ENCODE assay signal across 8 mouse cellular contexts in genomic region chr4:82447061-82447671, GRCm38 (mm10).
DNase-seq lines count a peak whose midpoint lies in the region; ATAC-seq and TF ChIP-seq lines count a peak whose summit lies in the region.

No protein-coding gene starts in this region.

- TF ChIP-seq POLR2A in ES-Bruce4 (IDR thresholded peaks at IDR 0.05; ENCODE audit: insufficient read depth, low read length), result no peak

- 3% methylated on average over 8 of the region's 8 CpGs for WGBS in lung, postnatal 0 days
- WGBS in stomach, embryonic 14.5 days, result 16% methylated on average over 8 of the region's 8 CpGs

- H3K4me3 ChIP-seq in ES-Bruce4 (ENCODE audit: low read depth, low read length), result no peak overlapping the region
- H3K4me3 ChIP-seq in layer of hippocampus, adult 2 months, result no peak overlapping the region
- no peak overlapping the region for H3K4me3 ChIP-seq in lung, postnatal 0 days (ENCODE audit: low read depth, low read length)
- H3K4me3 ChIP-seq in stomach, embryonic 14.5 days (ENCODE audit: low read depth, low read length), result no peak overlapping the region

- peak; percentile 24; the same call in 1 of the 2 replicates for ATAC-seq in frontal cortex, adult (ENCODE audit: low TSS enrichment)
- ATAC-seq in lung, postnatal 0 days, result peak; percentile 93
- ATAC-seq in stomach, embryonic 14.5 days (ENCODE audit: insufficient number of reproducible peaks, insufficient read depth, low FRiP score, low read depth), result peak; percentile 94
- ATAC-seq in megakaryocyte-erythroid progenitor cell, adult 5-6 weeks (replicated peaks; ENCODE audit: low FRiP score, low TSS enrichment, poor library complexity, severe bottlenecking), result no peak

- peak overlapping the region; percentile 27; the same call in 1 of the 2 replicates for H3K4me2 ChIP-seq in lung, postnatal 0 days (replicated peaks; ENCODE audit: low read depth, low read length)
- no peak overlapping the region for H3K4me2 ChIP-seq in stomach, embryonic 14.5 days (replicated peaks; ENCODE audit: low read depth, low read length)

- no peaks in the 10 kb centered on the region for H3K36me3 ChIP-seq in ES-Bruce4 (ENCODE audit: control insufficient read depth, insufficient read depth, low read length, poor library complexity, severe bottlenecking)
- no peaks in the 10 kb centered on the region for H3K36me3 ChIP-seq in lung, postnatal 0 days (ENCODE audit: insufficient read depth, low read length)
- no peaks in the 10 kb centered on the region for H3K36me3 ChIP-seq in stomach, embryonic 14.5 days (ENCODE audit: control insufficient read depth, insufficient read depth, low read length)

- no peak overlapping the region for H3K9ac ChIP-seq in ES-Bruce4 (ENCODE audit: low read depth, poor library complexity, severe bottlenecking)
- no peak overlapping the region for H3K9ac ChIP-seq in lung, postnatal 0 days (replicated peaks; ENCODE audit: low read depth)
- no peak overlapping the region for H3K9ac ChIP-seq in stomach, embryonic 14.5 days (replicated peaks; ENCODE audit: low read depth, low read length)

- TF ChIP-seq EP300 in ES-Bruce4 (IDR thresholded peaks at IDR 0.05; ENCODE audit: insufficient read depth, low read depth, low read length), result 0 out of 2 replicates have a peak, but pooled peaks have one; percentile 38
- peak; percentile 92 for TF ChIP-seq EP300 in lung, postnatal 0 days (IDR thresholded peaks at IDR 0.05)

- no peaks in the 10 kb centered on the region for H3K4me1 ChIP-seq in ES-Bruce4 (ENCODE audit: control insufficient read depth, insufficient read depth, low read length)
- peaks cover 30% of the 10 kb centered on the region for H3K4me1 ChIP-seq in lung, postnatal 0 days (ENCODE audit: insufficient read depth, low read depth, low read length)
- peaks cover 49% of the 10 kb centered on the region for H3K4me1 ChIP-seq in stomach, embryonic 14.5 days (ENCODE audit: control insufficient read depth, insufficient read depth, low read length)

- intact Hi-C loops in heart, postnatal 25 days (cut with DNase I), result loop anchor here (2.0 to 5.0 kb wide), 2 partner anchors 58 to 140 kb away; no protein-coding TSS in a partner anchor

- H3K27me3 ChIP-seq in ES-Bruce4 (ENCODE audit: control insufficient read depth, insufficient read depth, low read length, poor library complexity, severe bottlenecking), result no peaks in the 10 kb centered on the region
- H3K27me3 ChIP-seq in lung, postnatal 0 days (replicated peaks; ENCODE audit: insufficient read depth, low read length), result no peaks in the 10 kb centered on the region
- no peaks in the 10 kb centered on the region for H3K27me3 ChIP-seq in stomach, embryonic 14.5 days (ENCODE audit: control insufficient read depth, insufficient read depth, low read length)

- peak; percentile 50 for DNase-seq in brain, embryonic 18.5 days (ENCODE audit: low read depth, low spot score)
- DNase-seq in heart, postnatal 25 days (ENCODE audit: low spot score), result peak; percentile 88
- DNase-seq in layer of hippocampus, adult 2 months (ENCODE audit: low spot score in 2 of 2), result peak; percentile 71 to 78
- DNase-seq in lung, postnatal 0 days (ENCODE audit: low spot score), result peak; percentile 94

- H3K27ac ChIP-seq in ES-Bruce4 (ENCODE audit: insufficient read depth, low read length), result peak overlapping the region; percentile 11; the same call in 1 of the 2 replicates
- peak overlapping the region; percentile 63; the same call in 1 of the 2 replicates for H3K27ac ChIP-seq in layer of hippocampus, adult 2 months
- H3K27ac ChIP-seq in lung, postnatal 0 days (ENCODE audit: low read length), result peak overlapping the region; percentile 73
- peak overlapping the region; percentile 82; the same call in 1 of the 2 replicates for H3K27ac ChIP-seq in stomach, embryonic 14.5 days (ENCODE audit: low read length)

- no peak for TF ChIP-seq CTCF in ES-Bruce4 (IDR thresholded peaks at IDR 0.05; ENCODE audit: low read depth, low read length)
- TF ChIP-seq CTCF in layer of hippocampus, adult 2 months (conservative IDR thresholded peaks at IDR 0.05), result no peak
- TF ChIP-seq CTCF in lung, postnatal 0 days (IDR thresholded peaks at IDR 0.05), result no peak

- H3K9me3 ChIP-seq in ES-Bruce4 (replicated peaks; ENCODE audit: control insufficient read depth, insufficient read depth, low read length, poor library complexity, severe bottlenecking), result no peaks in the 10 kb centered on the region
- H3K9me3 ChIP-seq in lung, postnatal 0 days (ENCODE audit: low read length), result no peaks in the 10 kb centered on the region
- no peaks in the 10 kb centered on the region for H3K9me3 ChIP-seq in stomach, embryonic 14.5 days (ENCODE audit: control insufficient read depth, low read depth, low read length)

Comparison
In these comparisons a context has a peak if more than half of its experiments do, and no peak if none do; other contexts are left out.
1. H3K27ac ChIP-seq: peak in every context shown above with its lines; median percentile 82 in stomach, embryonic 14.5 days; 73 in lung, postnatal 0 days; 63 in layer of hippocampus, adult 2 months; 11 in ES-Bruce4.